Mouse (Mus musculus) thymus, adult 2 months (tissue): ENCODE measurements around the gene Fancg.

Source experiments
- CTCF ChIP-seq: fragments of 200-500 bp; IDR thresholded peaks from 2 replicates; pipeline ENCODE4 v1.5.1; 2012; ENCODE audit warnings: mild to moderate bottlenecking, control low read depth, low read length, moderate library complexity, borderline replicate concordance; ENCODE audit not compliant: control insufficient read depth, poor library complexity, insufficient read depth; ENCODE audit errors: extremely low read depth
- POLR2A ChIP-seq: fragments of 200-500 bp; IDR thresholded peaks from 2 replicates; pipeline ENCODE4 v1.6.1; 2012; ENCODE audit warnings: mild to moderate bottlenecking, low read length, control low read depth, moderate library complexity; ENCODE audit not compliant: control insufficient read depth, poor library complexity, insufficient read depth; ENCODE audit errors: extremely low read depth

GRCm38 (mm10) chr4:43058753-43059654 is 48.7 kb upstream of the Fancg start, which contains the start of gene Unc13b:
- TF ChIP-seq CTCF: no peak
- no peak for TF ChIP-seq POLR2A
